Mouse (Mus musculus): ENCODE measurements around the gene Bloc1s1. TPM values are rescaled to one million over a fixed set of nuclear protein-coding genes. Genes with fewer than 3 reads are reported as not detected.

Gene Bloc1s1
- polyA plus RNA-seq, 1 experiment from 2014 or later = 225 TPM

DNA sequence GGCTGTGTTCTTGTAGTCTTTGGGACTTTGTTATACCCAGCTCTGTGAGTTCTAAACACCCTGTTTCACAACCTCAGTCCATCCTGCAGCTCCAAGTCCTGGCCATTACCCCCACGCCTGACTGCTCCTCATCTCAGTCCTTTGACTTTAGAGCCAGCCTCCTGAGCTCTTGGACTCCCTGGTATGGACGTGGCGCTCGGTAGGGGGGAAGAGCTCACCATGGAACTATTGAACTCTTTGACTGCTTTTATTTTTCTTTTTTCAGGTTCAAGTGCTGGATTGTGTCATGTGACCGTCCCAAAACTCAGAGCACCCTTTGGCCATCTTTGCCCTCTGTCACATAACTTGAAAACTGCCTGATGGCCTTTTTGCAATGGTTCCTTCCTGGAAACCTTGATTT is 41.8 kb downstream of the Bloc1s1 start:
- Histone ChIP-seq H3K27ac (no peak overlapping the region), H3K36me3 (peaks cover 53% of the 10 kb centered on the region), H3K4me1 (peaks cover 7% of the 10 kb centered on the region; the same call in 1 of the 2 replicates), H3K27me3 (no peaks in the 10 kb centered on the region), H3K9ac (no peak overlapping the region), H3K9me3 (no peaks in the 10 kb centered on the region), H3K4me2 (no peak overlapping the region), H3K4me3 (no peak overlapping the region)
- ATAC-seq (ENCODE audit: insufficient number of reproducible peaks, low FRiP score, low TSS enrichment, low read depth) = no peak
- WGBS = 90% methylated on average over 5 of the region's 5 CpGs

- no peak for ATAC-seq (ENCODE audit: insufficient number of reproducible peaks, low FRiP score, low TSS enrichment, low read depth)
- H3K27me3 ChIP-seq = no peaks in the 10 kb centered on the region
- no peak overlapping the region for H3K27ac ChIP-seq
- no peaks in the 10 kb centered on the region for H3K9me3 ChIP-seq
- H3K4me2 ChIP-seq = no peak overlapping the region
- H3K36me3 ChIP-seq = peaks cover 44% of the 10 kb centered on the region
- H3K4me3 ChIP-seq = no peak overlapping the region
- 75% methylated on average over 2 of the region's 2 CpGs for WGBS
- H3K9ac ChIP-seq = no peak overlapping the region
- no peaks in the 10 kb centered on the region for H3K4me1 ChIP-seq
Measured at GRCm38 (mm10) chr10:128878811-128879210, 45.0 kb downstream of the Bloc1s1 start.

DNA sequence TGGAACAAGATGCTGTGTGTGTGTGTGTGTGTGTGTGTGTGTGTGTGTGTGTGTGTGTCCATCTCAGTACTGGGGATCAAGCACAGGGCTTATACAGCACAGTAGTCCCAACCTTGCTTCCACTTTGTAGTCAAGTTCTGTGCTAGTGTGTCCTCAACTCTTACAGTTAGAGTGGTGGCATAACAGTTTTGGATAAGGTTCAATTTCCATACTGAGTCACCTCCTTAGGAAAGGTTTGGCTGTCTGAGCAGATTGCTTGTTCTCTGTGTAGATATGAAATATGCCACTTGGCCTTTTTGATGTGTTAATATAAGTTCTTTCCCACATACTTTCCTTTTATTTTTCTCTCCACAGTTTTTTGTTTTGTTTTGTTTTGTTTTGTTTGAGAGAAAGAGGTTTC is 45.5 kb downstream of the Bloc1s1 start:
- Histone ChIP-seq H3K4me2 (no peak overlapping the region), H3K4me1 (no peaks in the 10 kb centered on the region), H3K27me3 (no peaks in the 10 kb centered on the region), H3K4me3 (no peak overlapping the region), H3K9me3 (no peaks in the 10 kb centered on the region), H3K36me3 (peaks cover 49% of the 10 kb centered on the region), H3K9ac (no peak overlapping the region), H3K27ac (no peak overlapping the region)
- ATAC-seq (ENCODE audit: insufficient number of reproducible peaks, low FRiP score, low TSS enrichment, low read depth) = no peak

- ATAC-seq (ENCODE audit: insufficient number of reproducible peaks, low FRiP score, low TSS enrichment, low read depth) = no peak
- no peak overlapping the region for H3K9ac ChIP-seq
- no peaks in the 10 kb centered on the region for H3K27me3 ChIP-seq
- 84% methylated on average over 3 of the region's 3 CpGs for WGBS
- no peak overlapping the region for H3K27ac ChIP-seq
- no peaks in the 10 kb centered on the region for H3K9me3 ChIP-seq
- H3K4me3 ChIP-seq = no peak overlapping the region
- H3K4me2 ChIP-seq = no peak overlapping the region
- H3K36me3 ChIP-seq = peaks cover 65% of the 10 kb centered on the region
- H3K4me1 ChIP-seq = no peaks in the 10 kb centered on the region
Measured at GRCm38 (mm10) chr10:128870341-128870740, 53.5 kb downstream of the Bloc1s1 start.

Other genes starting within 250 kb of the Bloc1s1 start
- gene Suox, start 250.0 kb downstream of the Bloc1s1 start, polyA plus RNA-seq (2015; fragmentation: Nextera tagmentation; extraction: Ambion mirVana) = 22.1 and 24.7 TPM in 2 replicates
- gene Rab5b, start 227.8 kb downstream of the Bloc1s1 start, polyA plus RNA-seq (2015; fragmentation: Nextera tagmentation; extraction: Ambion mirVana) = 90.6 and 97.4 TPM in 2 replicates
- gene Pmel, start 219.8 kb downstream of the Bloc1s1 start, polyA plus RNA-seq (2015; fragmentation: Nextera tagmentation; extraction: Ambion mirVana) = 6.5 and 9.5 TPM in 2 replicates
- gene Cdk2, start 219.0 kb downstream of the Bloc1s1 start, polyA plus RNA-seq (2015; fragmentation: Nextera tagmentation; extraction: Ambion mirVana) = 108 and 110 TPM in 2 replicates
- 26.0 and 26.4 TPM in 2 replicates for gene Dgka, start 179.2 kb downstream of the Bloc1s1 start, polyA plus RNA-seq (2015; fragmentation: Nextera tagmentation; extraction: Ambion mirVana)
- 33.7 and 34.4 TPM in 2 replicates for gene Pym1, start 176.1 kb downstream of the Bloc1s1 start, polyA plus RNA-seq (2015; fragmentation: Nextera tagmentation; extraction: Ambion mirVana)
- 1.7 and 2.5 TPM in 2 replicates for gene Mmp19, start 133.1 kb downstream of the Bloc1s1 start, polyA plus RNA-seq (2015; fragmentation: Nextera tagmentation; extraction: Ambion mirVana)
- 64.2 and 65.8 TPM in 2 replicates for gene Dnajc14, start 120.0 kb downstream of the Bloc1s1 start, polyA plus RNA-seq (2015; fragmentation: Nextera tagmentation; extraction: Ambion mirVana)
- 24.3 and 24.4 TPM in 2 replicates for gene Tmem198b, start 119.7 kb downstream of the Bloc1s1 start, polyA plus RNA-seq (2015; fragmentation: Nextera tagmentation; extraction: Ambion mirVana)
- gene Sarnp, start 106.7 kb downstream of the Bloc1s1 start, polyA plus RNA-seq (2015; fragmentation: Nextera tagmentation; extraction: Ambion mirVana) = 180 and 182 TPM in 2 replicates
- 64.8 and 66.3 TPM in 2 replicates for gene Ormdl2, start 102.4 kb downstream of the Bloc1s1 start, polyA plus RNA-seq (2015; fragmentation: Nextera tagmentation; extraction: Ambion mirVana)
- 5.9 and 6.2 TPM in 2 replicates for gene Gdf11, start 32.3 kb downstream of the Bloc1s1 start, polyA plus RNA-seq (2015; fragmentation: Nextera tagmentation; extraction: Ambion mirVana)
- gene Cd63, start 23.0 kb downstream of the Bloc1s1 start, polyA plus RNA-seq (2015; fragmentation: Nextera tagmentation; extraction: Ambion mirVana) = 1,128 and 1,135 TPM in 2 replicates
- 13.6 and 16.8 TPM in 2 replicates for gene Rdh5, start 1.1 kb downstream of the Bloc1s1 start, polyA plus RNA-seq (2015; fragmentation: Nextera tagmentation; extraction: Ambion mirVana)
- gene Itga7, start 9.8 kb upstream of the Bloc1s1 start, polyA plus RNA-seq (2015; fragmentation: Nextera tagmentation; extraction: Ambion mirVana) = 11.8 and 27.8 TPM in 2 replicates
- 0.24 and 0.32 TPM in 2 replicates for gene Mettl7b, start 37.0 kb upstream of the Bloc1s1 start, polyA plus RNA-seq (2015; fragmentation: Nextera tagmentation; extraction: Ambion mirVana)
- gene Olfr9, start 65.4 kb upstream of the Bloc1s1 start, polyA plus RNA-seq (2015; fragmentation: Nextera tagmentation; extraction: Ambion mirVana) = not detected in 2 replicates
- gene Olfr763, start 86.8 kb upstream of the Bloc1s1 start, polyA plus RNA-seq (2015; fragmentation: Nextera tagmentation; extraction: Ambion mirVana) = not detected in 2 replicates
- not detected in 2 replicates for gene Olfr764-ps1, start 115.9 kb upstream of the Bloc1s1 start, polyA plus RNA-seq (2015; fragmentation: Nextera tagmentation; extraction: Ambion mirVana)
- not detected in 2 replicates for gene Olfr765, start 126.0 kb upstream of the Bloc1s1 start, polyA plus RNA-seq (2015; fragmentation: Nextera tagmentation; extraction: Ambion mirVana)
- gene Olfr766-ps1, start 144.9 kb upstream of the Bloc1s1 start, polyA plus RNA-seq (2015; fragmentation: Nextera tagmentation; extraction: Ambion mirVana) = not detected in 2 replicates
- gene Olfr767, start 158.9 kb upstream of the Bloc1s1 start, polyA plus RNA-seq (2015; fragmentation: Nextera tagmentation; extraction: Ambion mirVana) = not detected in 2 replicates
- gene Olfr768, start 175.3 kb upstream of the Bloc1s1 start, polyA plus RNA-seq (2015; fragmentation: Nextera tagmentation; extraction: Ambion mirVana) = not detected in 2 replicates
- not detected in 2 replicates for gene Olfr769, start 193.8 kb upstream of the Bloc1s1 start, polyA plus RNA-seq (2015; fragmentation: Nextera tagmentation; extraction: Ambion mirVana)
- gene Olfr770, start 215.0 kb upstream of the Bloc1s1 start, polyA plus RNA-seq (2015; fragmentation: Nextera tagmentation; extraction: Ambion mirVana) = not detected in 2 replicates
- gene Olfr771, start 240.7 kb upstream of the Bloc1s1 start, polyA plus RNA-seq (2015; fragmentation: Nextera tagmentation; extraction: Ambion mirVana) = not detected in 2 replicates

Data from limb, embryonic 15.5 days (tissue).